Mouse (Mus musculus) forebrain, embryonic 16.5 days (tissue): ENCODE measurements around the gene Fam114a1. TPM values are rescaled to one million over a fixed set of nuclear protein-coding genes. Genes with fewer than 3 reads are reported as not detected.

Experiments
- ATAC-seq: fragments of 200-750 bp; cut with Nextera tagmentation; 2 replicates; pipeline ENCODE4 v1.8.0; 2017; ENCODE audit warnings: mild to moderate bottlenecking, moderate library complexity
- H3K27ac ChIP-seq: fragments of 300-500 bp; sonication (generic); 2 replicates; pipeline ENCODE4 v1.5.1; 2014; ENCODE audit warnings: low read length, control low read depth
- H3K27me3 ChIP-seq: fragments of 300-500 bp; sonication (generic); replicated peaks from 2 replicates; pipeline ENCODE4 v1.6.1; 2014; ENCODE audit warnings: low read length; ENCODE audit not compliant: control insufficient read depth, insufficient read depth
- H3K36me3 ChIP-seq: fragments of 300-500 bp; sonication (generic); 2 replicates; pipeline ENCODE4 v1.6.1; 2014; ENCODE audit not compliant: control insufficient read depth, insufficient read depth
- H3K4me1 ChIP-seq: fragments of 300-500 bp; sonication (generic); replicated peaks from 2 replicates; pipeline ENCODE4 v1.6.1; 2014; ENCODE audit warnings: low read length; ENCODE audit not compliant: control insufficient read depth, insufficient read depth
- H3K4me2 ChIP-seq: fragments of 300-500 bp; sonication (generic); 2 replicates; pipeline ENCODE4 v1.6.1; 2014; ENCODE audit warnings: mild to moderate bottlenecking, low read length, control low read depth
- H3K4me3 ChIP-seq: fragments of 300-500 bp; sonication (generic); replicated peaks from 2 replicates; pipeline ENCODE4 v1.5.1; 2014; ENCODE audit warnings: mild to moderate bottlenecking, low read length, control low read depth
- H3K9ac ChIP-seq: fragments of 300-500 bp; sonication (generic); replicated peaks from 2 replicates; pipeline ENCODE4 v1.6.1; 2014; ENCODE audit warnings: low read depth, low read length, control low read depth
- H3K9me3 ChIP-seq: fragments of 300-500 bp; sonication (generic); 2 replicates; pipeline ENCODE4 v1.6.1; 2016; ENCODE audit warnings: low read length; ENCODE audit not compliant: control insufficient read depth
- WGBS: fragments of 180-500 bp; shearing (Covaris S2); extraction: QIAGEN DNeasy Blood & Tissue Kit; methylation state at CpG from one replicate; pipeline ENCODE4 v1.1.7; 2014; 5-methylcytosine and 5-hydroxymethylcytosine counted together
- polyA plus RNA-seq: library from polyadenylated mRNA; unstranded; fragments of >200 nt; fragmentation: Nextera tagmentation; extraction: Ambion mirVana; gene quantifications from 2 replicates; pipeline ENCODE4 v1.2.1, GENCODE M21; 2015

The Fam114a1 gene
- polyA plus RNA-seq, 1 experiment from 2014 or later = 6.7 TPM

DNA sequence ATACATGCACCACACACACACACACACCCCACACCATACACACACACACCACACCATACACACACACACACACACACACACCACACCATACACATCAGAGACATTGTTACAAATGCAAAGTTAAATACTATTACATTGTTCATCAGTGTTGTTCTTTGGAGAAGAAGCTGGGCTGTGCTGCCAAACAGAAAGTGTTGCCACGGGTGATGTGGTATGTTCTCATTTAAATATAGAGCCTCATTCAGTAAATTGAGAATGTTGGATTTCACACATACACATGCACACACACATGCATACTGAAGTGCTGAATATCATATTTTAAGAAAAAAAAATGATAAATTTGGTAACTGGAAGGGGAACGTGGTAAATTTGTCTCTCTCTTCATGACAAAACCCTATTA is 54.8 kb downstream of the Fam114a1 start:
- Histone ChIP-seq H3K4me1 (peaks cover 8% of the 10 kb centered on the region), H3K4me2 (no peak overlapping the region), H3K4me3 (no peak overlapping the region), H3K27me3 (no peaks in the 10 kb centered on the region), H3K9ac (no peak overlapping the region), H3K36me3 (no peaks in the 10 kb centered on the region), H3K27ac (no peak overlapping the region), H3K9me3 (no peaks in the 10 kb centered on the region)
- 75% methylated on average over 2 of the region's 2 CpGs for WGBS
- no peak; the same call in 1 of the 2 replicates for ATAC-seq

DNA sequence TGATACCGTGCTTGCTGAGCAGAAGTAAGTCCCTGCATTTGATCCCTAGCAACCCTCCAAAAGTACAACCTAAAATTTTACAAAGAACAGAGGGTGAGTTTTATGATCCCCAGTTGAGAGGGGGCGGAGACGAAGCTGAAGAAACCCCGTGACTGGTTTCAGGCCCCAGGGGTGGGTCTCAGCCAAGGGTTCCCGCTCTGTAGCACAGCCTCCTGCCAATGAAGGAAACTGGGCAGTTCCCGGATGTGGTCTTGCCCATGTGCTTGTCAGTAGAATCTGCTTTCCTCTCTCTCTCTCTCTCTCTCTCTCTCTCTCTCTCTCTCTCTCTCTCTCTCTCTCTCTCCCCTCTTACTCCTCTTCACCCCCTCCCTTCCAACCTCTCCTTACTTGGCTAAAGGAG is 56.0 kb downstream of the Fam114a1 start:
- H3K4me3 ChIP-seq = no peak overlapping the region
- WGBS = 60% methylated on average over 6 of the region's 6 CpGs
- H3K9me3 ChIP-seq = no peaks in the 10 kb centered on the region
- H3K4me1 ChIP-seq = peaks cover 4% of the 10 kb centered on the region
- H3K4me2 ChIP-seq = no peak overlapping the region
- no peak overlapping the region for H3K27ac ChIP-seq
- no peak for ATAC-seq
- H3K9ac ChIP-seq = no peak overlapping the region
- H3K27me3 ChIP-seq = no peaks in the 10 kb centered on the region
- H3K36me3 ChIP-seq = no peaks in the 10 kb centered on the region

- H3K4me2 ChIP-seq = no peak overlapping the region
- peaks cover 4% of the 10 kb centered on the region for H3K4me1 ChIP-seq
- H3K4me3 ChIP-seq = no peak overlapping the region
- 52% methylated on average over 9 of the region's 9 CpGs for whole genome bisulfite sequencing
- no peaks in the 10 kb centered on the region for H3K9me3 ChIP-seq
- no peaks in the 10 kb centered on the region for H3K27me3 ChIP-seq
- H3K9ac ChIP-seq = no peak overlapping the region
- no peak overlapping the region for H3K27ac ChIP-seq
- ATAC-seq = no peak
- no peaks in the 10 kb centered on the region for H3K36me3 ChIP-seq
Observed at GRCm38 (mm10) chr5:65026776-65027175, 56.9 kb downstream of the Fam114a1 start.

DNA sequence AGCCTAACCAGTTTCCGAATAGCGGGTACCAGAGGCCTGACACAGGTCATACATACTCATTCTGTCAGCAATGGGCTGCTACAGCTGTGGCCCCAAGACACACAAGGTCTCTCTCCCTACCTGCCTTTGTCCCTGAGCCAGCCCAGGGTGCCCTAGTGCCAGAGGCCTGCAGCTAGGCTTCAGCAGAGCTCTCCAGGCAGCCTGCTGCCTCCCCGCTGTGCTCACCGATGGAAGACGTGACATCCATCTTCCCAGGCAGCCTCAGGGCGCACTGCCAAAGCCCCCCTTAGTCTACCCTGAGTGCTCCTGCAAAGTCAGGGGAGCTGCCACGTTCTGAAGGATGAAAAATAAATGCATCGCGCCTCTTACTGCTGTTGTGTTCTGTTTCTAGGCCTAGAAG is 58.1 kb downstream of the Fam114a1 start:
- H3K9ac ChIP-seq = peak overlapping the region; percentile 10; the same call in 1 of the 2 replicates
- H3K4me1 ChIP-seq = peaks cover 4% of the 10 kb centered on the region
- no peak overlapping the region for H3K4me3 ChIP-seq
- H3K36me3 ChIP-seq = no peaks in the 10 kb centered on the region
- peak; percentile 64 for ATAC-seq
- no peak overlapping the region; the same call in 1 of the 2 replicates for H3K27ac ChIP-seq
- H3K27me3 ChIP-seq = no peaks in the 10 kb centered on the region
- WGBS = 30% methylated on average over 9 of the region's 9 CpGs
- H3K9me3 ChIP-seq = no peaks in the 10 kb centered on the region
- H3K4me2 ChIP-seq = no peak overlapping the region

DNA sequence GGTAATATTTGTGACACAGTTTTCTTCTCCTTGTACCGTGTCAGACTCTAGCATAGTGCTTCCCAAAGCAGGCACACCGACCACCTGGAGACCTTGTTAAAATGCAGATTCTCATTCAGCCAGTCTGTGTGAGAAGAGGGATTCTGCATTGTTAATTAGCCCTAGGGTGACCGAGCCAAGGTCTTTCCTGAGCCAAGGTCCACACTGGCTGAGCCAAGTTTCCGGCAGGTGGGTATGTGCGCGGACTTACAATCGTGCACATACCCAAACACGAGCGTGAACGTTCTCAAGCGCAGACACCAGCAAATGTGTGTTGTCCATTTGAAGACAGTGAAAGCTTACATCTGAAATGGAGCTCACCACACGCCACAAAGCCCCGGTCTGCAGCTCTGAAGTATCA is 66.7 kb downstream of the Fam114a1 start:
- Histone ChIP-seq H3K27ac (peak overlapping the region; percentile 37; the same call in 1 of the 2 replicates), H3K9ac (no peak overlapping the region), H3K9me3 (no peaks in the 10 kb centered on the region), H3K4me2 (peak overlapping the region; percentile 21), H3K4me3 (no peak overlapping the region), H3K27me3 (no peaks in the 10 kb centered on the region), H3K4me1 (peaks cover 20% of the 10 kb centered on the region), H3K36me3 (no peaks in the 10 kb centered on the region)
- 27% methylated on average over 13 of the region's 13 CpGs for WGBS
- ATAC-seq = peak; percentile 73

DNA sequence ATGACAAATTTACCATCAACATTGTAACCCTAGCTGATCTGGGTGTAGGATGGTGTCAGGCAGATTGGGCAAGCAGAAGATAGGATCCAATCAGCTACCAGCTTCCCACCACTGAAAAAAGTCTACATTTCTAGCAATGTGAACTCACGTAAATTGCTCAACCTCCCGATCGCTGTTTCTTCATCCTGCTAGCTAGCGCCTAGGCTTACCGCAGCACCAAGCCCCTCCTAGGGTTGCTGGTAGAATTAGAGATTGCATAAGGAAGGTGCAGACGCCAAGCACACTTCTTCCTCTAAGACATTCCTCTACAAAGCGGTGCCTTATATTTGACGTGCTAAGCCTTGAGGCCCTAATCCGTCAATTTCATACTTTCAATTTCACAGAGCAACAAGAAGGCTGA is 68.4 kb downstream of the Fam114a1 start:
- ATAC-seq = no peak
- H3K4me1 ChIP-seq = peaks cover 20% of the 10 kb centered on the region
- no peaks in the 10 kb centered on the region for H3K36me3 ChIP-seq
- H3K9me3 ChIP-seq = no peaks in the 10 kb centered on the region
- H3K27ac ChIP-seq = peak overlapping the region; percentile 13
- WGBS = 74% methylated on average over 9 of the region's 9 CpGs
- H3K9ac ChIP-seq = no peak overlapping the region
- H3K27me3 ChIP-seq = no peaks in the 10 kb centered on the region
- no peak overlapping the region for H3K4me3 ChIP-seq
- H3K4me2 ChIP-seq = no peak overlapping the region

DNA sequence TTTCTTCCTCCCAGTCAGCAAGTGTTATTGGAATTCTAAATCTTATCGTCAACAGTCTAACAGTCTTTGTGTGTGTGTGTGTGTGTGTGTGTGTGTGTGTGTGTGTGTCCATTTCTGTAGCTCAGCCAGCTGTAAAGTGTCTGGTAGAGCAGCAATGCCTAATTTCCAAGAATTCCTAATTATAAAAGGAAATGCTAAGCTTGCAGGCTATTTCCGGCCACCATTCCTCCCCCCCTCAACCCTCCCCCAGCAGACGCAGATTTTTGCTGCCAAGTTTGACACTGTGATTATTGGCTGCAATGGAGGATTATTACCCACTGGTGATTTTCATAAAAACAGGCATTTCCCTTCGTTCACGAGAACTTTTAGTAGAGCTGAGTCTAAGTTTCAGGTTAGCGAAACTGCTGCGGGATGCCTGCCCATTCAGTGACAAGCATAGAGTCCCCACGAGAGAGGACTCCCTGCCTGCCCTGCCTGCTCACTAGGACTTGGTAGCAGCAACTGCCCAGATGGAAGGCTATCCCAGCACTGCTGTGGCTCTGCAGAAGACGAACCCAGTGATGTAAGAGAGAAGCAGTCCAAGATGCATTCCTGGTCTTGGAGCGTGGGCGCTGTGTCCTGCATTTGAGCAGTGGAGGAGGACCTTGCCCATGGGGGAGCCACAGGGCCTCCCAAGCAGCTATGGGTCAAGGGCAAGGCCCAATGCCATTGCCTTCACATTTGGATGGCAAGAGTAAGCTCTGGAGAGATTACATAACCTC is 69.1 kb downstream of the Fam114a1 start:
- 52% methylated on average over 11 of the region's 11 CpGs for WGBS
- H3K9ac ChIP-seq = no peak overlapping the region
- peak overlapping the region; percentile 39 for H3K27ac ChIP-seq
- no peaks in the 10 kb centered on the region for H3K27me3 ChIP-seq
- H3K9me3 ChIP-seq = no peaks in the 10 kb centered on the region
- peak; percentile 38 for ATAC-seq
- no peak overlapping the region for H3K4me2 ChIP-seq
- no peaks in the 10 kb centered on the region for H3K36me3 ChIP-seq
- no peak overlapping the region for H3K4me3 ChIP-seq
- H3K4me1 ChIP-seq = peaks cover 20% of the 10 kb centered on the region

- no peak overlapping the region for H3K9ac ChIP-seq
- no peak overlapping the region for H3K4me2 ChIP-seq
- no peaks in the 10 kb centered on the region for H3K9me3 ChIP-seq
- H3K36me3 ChIP-seq = no peaks in the 10 kb centered on the region
- no peak overlapping the region for H3K27ac ChIP-seq
- no peak for ATAC-seq
- no peak overlapping the region for H3K4me3 ChIP-seq
- 64% methylated on average over 5 of the region's 5 CpGs for WGBS
- H3K4me1 ChIP-seq = peaks cover 22% of the 10 kb centered on the region
- H3K27me3 ChIP-seq = no peaks in the 10 kb centered on the region
Observed at GRCm38 (mm10) chr5:65040463-65040862, 70.6 kb downstream of the Fam114a1 start.

- H3K36me3 ChIP-seq = no peaks in the 10 kb centered on the region
- H3K4me2 ChIP-seq = no peak overlapping the region
- H3K9ac ChIP-seq = no peak overlapping the region
- no peak for ATAC-seq
- H3K4me1 ChIP-seq = peaks cover 29% of the 10 kb centered on the region
- H3K9me3 ChIP-seq = no peaks in the 10 kb centered on the region
- 62% methylated on average over 11 of the region's 11 CpGs for WGBS
- no peaks in the 10 kb centered on the region for H3K27me3 ChIP-seq
- 0 out of 2 replicates have a peak overlapping the region, but pooled peaks have one; percentile 2 for H3K27ac ChIP-seq
- H3K4me3 ChIP-seq = no peak overlapping the region
Observed at GRCm38 (mm10) chr5:65043407-65043895, 73.6 kb downstream of the Fam114a1 start.
